Mouse (Mus musculus) liver, embryonic 16.5 days (tissue): ENCODE results near the gene Zfp597. TPM values are rescaled to one million over a fixed set of nuclear protein-coding genes. Genes with fewer than 3 reads are reported as not detected.

Experiments
- ATAC-seq: fragments of 200-750 bp; cut with Nextera tagmentation; 2 replicates; pipeline ENCODE4 v1.8.0; 2017; ENCODE audit warnings: low read depth, mild to moderate bottlenecking, moderate number of reproducible peaks, moderate library complexity
- H3K27ac ChIP-seq: fragments of 300-500 bp; sonication (generic); 2 replicates; pipeline ENCODE4 v1.5.1; 2014; ENCODE audit warnings: mild to moderate bottlenecking, low read length
- H3K27me3 ChIP-seq: fragments of 300-500 bp; sonication (generic); 2 replicates; pipeline ENCODE4 v1.6.1; 2014; ENCODE audit warnings: low read depth, low read length, mixed read lengths; ENCODE audit not compliant: control insufficient read depth, insufficient read depth
- H3K36me3 ChIP-seq: fragments of 300-500 bp; sonication (generic); 2 replicates; pipeline ENCODE4 v1.6.1; 2014; ENCODE audit warnings: mild to moderate bottlenecking; ENCODE audit not compliant: control insufficient read depth, insufficient read depth
- H3K4me1 ChIP-seq: fragments of 300-500 bp; sonication (generic); 2 replicates; pipeline ENCODE4 v1.6.1; 2014; ENCODE audit warnings: low read depth, low read length, mixed read lengths; ENCODE audit not compliant: control insufficient read depth
- H3K4me2 ChIP-seq: fragments of 300-500 bp; sonication (generic); 2 replicates; pipeline ENCODE4 v1.6.1; 2014; ENCODE audit warnings: low read depth, low read length, mixed read lengths
- H3K4me3 ChIP-seq: fragments of 300-500 bp; sonication (generic); 2 replicates; pipeline ENCODE4 v1.5.1; 2014; ENCODE audit warnings: low read depth, mild to moderate bottlenecking, low read length
- H3K9ac ChIP-seq: fragments of 300-500 bp; sonication (generic); 2 replicates; pipeline ENCODE4 v1.6.1; 2014; ENCODE audit warnings: low read depth, low read length
- H3K9me3 ChIP-seq: fragments of 300-500 bp; sonication (generic); replicated peaks from 2 replicates; pipeline ENCODE4 v1.6.1; 2016; ENCODE audit warnings: low read length; ENCODE audit not compliant: control insufficient read depth
- WGBS: fragments of 180-500 bp; shearing (Covaris S2); extraction: QIAGEN DNeasy Blood & Tissue Kit; methylation state at CpG from one replicate; pipeline ENCODE4 v1.1.7; 2014; ENCODE audit not compliant: insufficient replicate concordance; 5-methylcytosine and 5-hydroxymethylcytosine counted together
- polyA plus RNA-seq: library from polyadenylated mRNA; unstranded; fragments of >200 nt; fragmentation: Nextera tagmentation; extraction: Ambion mirVana; gene quantifications from 2 replicates; pipeline ENCODE4 v1.2.1, GENCODE M21; 2015

The Zfp597 gene
- polyA plus RNA-seq, 1 experiment from 2014 or later, result 2.2 TPM

DNA sequence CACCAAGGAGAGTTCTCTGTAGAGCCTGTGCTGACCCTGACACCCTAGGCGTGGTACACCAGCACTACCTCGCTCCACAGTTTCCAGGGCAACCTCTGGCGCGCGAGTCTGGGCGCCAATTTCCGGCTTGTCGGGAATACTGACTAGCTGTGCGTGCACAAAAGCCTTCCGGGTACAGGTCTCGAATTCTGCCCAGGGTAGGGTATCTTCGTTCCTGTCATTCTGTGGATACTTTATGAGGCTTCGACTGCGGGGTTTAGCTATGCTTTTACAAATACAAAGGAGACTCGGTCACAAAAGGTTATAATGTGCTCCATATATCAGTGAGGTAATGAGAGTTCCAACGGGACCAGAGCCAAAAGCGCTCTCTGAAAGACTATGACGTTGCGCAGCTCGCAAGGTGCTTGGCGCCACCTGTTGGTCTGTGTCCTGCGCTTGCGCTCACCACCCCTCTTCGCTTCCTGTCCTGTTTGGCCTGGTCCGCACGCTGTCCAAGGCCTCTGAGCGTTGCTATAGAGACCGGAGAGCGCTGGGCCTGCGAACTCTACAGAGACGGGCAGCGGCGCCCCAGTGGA, 24.3 kb upstream of the Zfp597 start, which contains the start of the genes 1700037C18Rik and Cluap1:
TSS of gene 1700037C18Rik (minus strand) at position 153 of the 575 bp plus-strand sequence.
TSS of gene Cluap1 (plus strand) at position 265 of the 575 bp plus-strand sequence.
- Histone ChIP-seq H3K27me3 (no peaks in the 10 kb centered on the region), H3K27ac (peak within 1 kb of the TSS; percentile 79), H3K9ac (peak within 1 kb of the TSS; percentile 79), H3K4me3 (peak within 1 kb of the TSS; percentile 75), H3K36me3 (no peaks in the 10 kb centered on the region; the same call in 1 of the 2 replicates), H3K9me3 (no peaks in the 10 kb centered on the region), H3K4me1 (peaks cover 9% of the 10 kb centered on the region), H3K4me2 (peak within 1 kb of the TSS; percentile 97)
- WGBS, result under 1% methylated on average over 33 of the region's 33 CpGs
- peak; percentile 97 for ATAC-seq

DNA sequence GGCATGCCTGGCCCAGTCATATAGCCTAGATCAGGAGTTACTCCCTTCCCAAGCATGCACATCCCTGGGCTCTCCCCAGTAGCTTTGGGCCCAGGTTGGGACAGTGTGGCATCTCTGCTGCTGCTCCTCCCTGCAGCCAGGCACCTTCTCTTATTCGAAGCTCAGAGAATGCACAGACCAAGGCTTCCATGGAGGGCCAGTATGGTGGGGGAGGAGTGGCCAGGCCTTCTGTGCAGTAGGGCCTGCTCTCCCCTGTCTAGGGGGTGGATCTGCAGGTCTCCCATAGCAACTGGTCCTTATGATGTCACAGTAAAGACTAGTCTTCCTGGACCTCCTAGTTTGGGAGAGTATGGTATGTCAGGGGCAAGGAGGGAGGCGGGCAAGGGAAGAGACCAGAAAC, 23.1 kb upstream of the Zfp597 start:
- H3K27me3 ChIP-seq, result no peaks in the 10 kb centered on the region
- no peak overlapping the region for H3K9ac ChIP-seq
- no peak overlapping the region for H3K27ac ChIP-seq
- WGBS, result 67% methylated on average over 2 of the region's 2 CpGs
- no peaks in the 10 kb centered on the region for H3K36me3 ChIP-seq
- H3K4me2 ChIP-seq, result no peak overlapping the region
- H3K4me3 ChIP-seq, result no peak overlapping the region
- H3K4me1 ChIP-seq, result peaks cover 9% of the 10 kb centered on the region
- no peaks in the 10 kb centered on the region for H3K9me3 ChIP-seq
- no peak for ATAC-seq

DNA sequence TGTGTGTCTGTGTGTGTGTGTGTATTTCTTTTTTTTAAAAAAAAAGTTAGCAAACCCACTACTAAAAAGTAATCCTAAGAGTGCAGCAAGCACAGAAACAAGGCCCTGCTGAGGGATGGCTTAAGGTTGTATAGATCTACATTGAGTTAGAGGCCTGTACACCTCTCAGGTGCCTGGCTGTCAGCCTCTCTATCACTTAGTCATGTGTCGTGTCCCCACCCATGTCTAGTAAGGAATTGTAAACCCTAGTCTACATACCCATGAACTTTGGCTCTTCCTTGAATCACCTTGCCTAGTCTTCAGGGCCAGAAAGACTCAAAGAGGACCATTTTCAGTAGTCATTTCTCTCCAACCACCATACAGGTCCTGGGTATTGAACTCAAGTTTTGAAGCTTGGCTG, 12.2 kb upstream of the Zfp597 start:
- no peak overlapping the region for H3K4me3 ChIP-seq
- peaks cover 10% of the 10 kb centered on the region for H3K4me1 ChIP-seq
- H3K4me2 ChIP-seq, result no peak overlapping the region
- no peaks in the 10 kb centered on the region for H3K9me3 ChIP-seq
- 61% methylated on average over 1 of the region's 1 CpGs for WGBS
- no peak for ATAC-seq
- H3K36me3 ChIP-seq, result peaks cover 18% of the 10 kb centered on the region
- no peak overlapping the region for H3K9ac ChIP-seq
- no peak overlapping the region for H3K27ac ChIP-seq
- no peaks in the 10 kb centered on the region for H3K27me3 ChIP-seq

DNA sequence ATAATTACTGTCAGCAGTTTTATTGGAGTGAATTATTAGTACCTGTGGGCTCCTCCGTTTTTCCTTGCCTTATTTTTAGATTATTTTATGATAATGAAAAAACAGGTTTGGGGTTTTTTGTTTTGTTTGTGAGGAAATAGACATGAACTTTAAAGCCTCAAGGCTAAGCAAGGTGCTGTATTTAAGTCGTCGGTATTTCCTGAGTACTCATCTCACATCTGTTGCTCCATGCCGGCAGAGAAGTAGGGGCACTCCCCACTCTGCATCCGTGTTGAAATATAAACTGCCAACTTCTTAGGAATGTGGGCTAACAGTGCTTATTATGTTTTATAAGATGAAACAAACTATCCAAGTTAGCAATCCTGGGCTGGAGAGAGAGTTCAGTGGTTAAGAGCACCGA, 11.7 kb upstream of the Zfp597 start:
- no peaks in the 10 kb centered on the region for H3K9me3 ChIP-seq
- no peak overlapping the region for H3K4me3 ChIP-seq
- H3K9ac ChIP-seq, result no peak overlapping the region
- no peak for ATAC-seq
- peaks cover 10% of the 10 kb centered on the region for H3K4me1 ChIP-seq
- 62% methylated on average over 6 of the region's 6 CpGs for WGBS
- peaks cover 15% of the 10 kb centered on the region for H3K36me3 ChIP-seq
- H3K4me2 ChIP-seq, result peak overlapping the region; percentile 19; the same call in 1 of the 2 replicates
- H3K27ac ChIP-seq, result peak overlapping the region; percentile 35; the same call in 1 of the 2 replicates
- no peaks in the 10 kb centered on the region for H3K27me3 ChIP-seq

DNA sequence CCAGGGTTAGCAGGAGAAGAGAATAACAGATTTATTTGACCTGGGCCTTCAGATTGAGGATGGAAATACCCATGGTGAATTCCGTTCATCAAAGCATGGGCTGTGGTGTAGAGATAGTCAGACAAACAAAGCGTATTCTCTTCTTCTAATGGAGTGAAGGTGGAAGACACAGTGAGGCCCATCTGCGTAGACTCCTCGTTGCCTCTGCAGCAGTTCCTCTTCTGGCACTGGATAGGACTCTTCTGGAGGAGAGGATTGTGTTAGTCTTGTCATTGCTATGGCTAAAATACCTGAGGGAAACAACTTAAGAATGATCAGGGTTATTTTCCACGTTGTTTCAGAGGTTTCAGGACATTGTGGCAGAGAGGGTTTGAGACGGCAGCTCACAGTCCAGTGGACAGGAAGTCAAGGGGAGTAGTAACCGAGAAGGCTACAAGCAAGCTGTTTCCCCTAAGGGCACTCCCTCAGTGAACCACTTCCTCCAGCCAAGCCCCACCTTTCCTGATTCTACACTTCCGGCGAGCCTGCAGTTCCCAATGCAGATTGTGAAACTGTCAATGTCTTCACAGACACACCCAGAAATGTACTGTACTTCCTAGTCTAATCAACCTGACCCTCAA, 10.9 kb upstream of the Zfp597 start:
- peak overlapping the region; percentile 27 for H3K4me2 ChIP-seq
- H3K27me3 ChIP-seq, result no peaks in the 10 kb centered on the region
- H3K9ac ChIP-seq, result no peak overlapping the region; the same call in 1 of the 2 replicates
- H3K4me1 ChIP-seq, result peaks cover 10% of the 10 kb centered on the region
- H3K9me3 ChIP-seq, result no peaks in the 10 kb centered on the region
- peaks cover 14% of the 10 kb centered on the region for H3K36me3 ChIP-seq
- peak; percentile 78 for ATAC-seq
- peak overlapping the region; percentile 23 for H3K4me3 ChIP-seq
- peak overlapping the region; percentile 81 for H3K27ac ChIP-seq
- WGBS, result 18% methylated on average over 9 of the region's 9 CpGs

DNA sequence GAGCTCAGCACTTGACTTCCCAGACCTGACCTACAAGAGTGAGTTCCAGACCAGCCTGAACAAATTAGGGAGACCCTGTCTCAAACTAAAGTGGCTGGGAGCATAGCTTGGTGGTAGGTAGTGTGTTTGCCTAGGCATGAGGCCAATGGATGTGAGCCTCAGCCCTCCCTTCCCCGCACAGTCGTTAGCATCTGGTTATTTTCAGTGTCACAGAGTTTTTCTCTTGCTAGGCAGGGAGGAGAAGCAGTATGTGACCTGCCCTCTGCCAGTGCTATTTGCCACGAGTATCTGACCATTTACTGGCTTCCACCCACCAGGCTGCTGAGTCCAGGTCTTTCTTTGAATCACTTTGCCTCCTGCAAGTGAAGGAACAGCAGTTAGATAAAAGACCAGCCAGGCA, 9.4 kb upstream of the Zfp597 start:
- Histone ChIP-seq H3K4me1 (peaks cover 10% of the 10 kb centered on the region), H3K4me3 (no peak overlapping the region), H3K27me3 (no peaks in the 10 kb centered on the region), H3K9me3 (no peaks in the 10 kb centered on the region), H3K4me2 (no peak overlapping the region), H3K36me3 (peaks cover 12% of the 10 kb centered on the region), H3K27ac (peak overlapping the region; percentile 43), H3K9ac (no peak overlapping the region)
- no peak for ATAC-seq
- WGBS, result 52% methylated on average over 3 of the region's 3 CpGs

DNA sequence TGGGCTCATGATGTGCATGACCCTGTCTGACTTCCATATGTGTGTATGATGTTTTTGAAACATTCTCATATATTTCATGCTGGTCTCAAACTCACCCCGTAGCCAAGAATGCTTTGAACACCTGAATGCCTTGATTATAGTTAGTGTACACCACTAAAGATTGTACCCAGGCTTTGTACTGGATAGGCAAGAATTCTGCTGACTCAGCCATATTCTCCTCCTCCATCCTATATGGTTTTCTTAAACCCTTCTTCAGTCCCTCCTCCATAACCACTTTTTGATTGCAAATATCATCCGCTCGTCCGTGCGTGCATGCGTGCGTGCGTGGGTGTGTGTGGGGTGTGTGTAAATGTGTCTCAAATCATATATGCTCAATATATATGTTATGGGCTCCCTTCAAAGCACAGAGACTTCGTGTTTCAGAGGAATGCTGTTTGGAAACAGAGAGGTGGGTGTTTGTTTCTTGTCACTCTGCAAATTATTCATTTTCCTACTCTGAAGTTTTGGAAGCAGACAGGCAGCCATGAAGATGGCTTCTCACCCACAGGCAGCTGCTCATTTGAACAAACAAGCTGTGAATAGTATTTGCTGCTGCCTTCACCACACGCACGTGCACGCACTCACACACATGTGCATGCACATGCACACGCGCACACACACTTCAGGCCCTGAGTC, 7.4 kb upstream of the Zfp597 start:
- Histone ChIP-seq H3K9me3 (no peaks in the 10 kb centered on the region), H3K9ac (no peak overlapping the region), H3K27me3 (no peaks in the 10 kb centered on the region), H3K4me3 (no peak overlapping the region), H3K4me1 (peaks cover 10% of the 10 kb centered on the region), H3K36me3 (no peaks in the 10 kb centered on the region), H3K27ac (no peak overlapping the region), H3K4me2 (no peak overlapping the region)
- WGBS, result 83% methylated on average over 14 of the region's 14 CpGs
- ATAC-seq, result no peak

DNA sequence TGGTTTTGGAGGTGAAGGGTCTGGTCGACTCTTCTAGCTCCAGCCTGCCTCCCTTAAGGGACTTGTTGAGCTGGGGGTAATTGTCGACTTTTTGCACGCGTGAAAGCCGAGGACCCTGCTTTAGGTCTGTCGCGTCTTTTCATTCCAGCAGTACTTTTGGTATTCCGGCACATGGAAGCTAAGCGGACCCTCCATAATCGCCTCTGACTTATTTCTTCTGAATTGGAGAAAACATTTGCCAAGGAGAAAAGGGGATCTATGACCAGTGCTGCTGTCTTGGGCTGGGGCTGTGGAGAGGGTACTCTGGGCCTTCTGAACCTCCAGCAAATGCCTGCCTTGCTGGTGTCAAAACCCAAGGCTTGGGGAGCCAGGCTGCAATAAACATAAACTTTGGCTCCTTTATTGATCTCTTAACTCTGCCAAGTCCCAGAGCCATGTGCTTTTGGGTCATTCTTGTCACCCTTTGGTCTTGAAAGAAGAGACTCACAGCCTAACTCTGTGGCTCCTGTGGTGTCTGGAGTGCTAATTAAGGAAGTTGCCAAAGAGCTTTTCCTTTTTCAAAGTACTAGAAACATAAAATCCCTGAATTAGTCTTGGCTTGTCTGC, 807 bp upstream of the Zfp597 start:
- Histone ChIP-seq H3K27me3 (no peaks in the 10 kb centered on the region), H3K9ac (peak overlapping the region; percentile 97), H3K27ac (peak overlapping the region; percentile 82), H3K4me2 (peak overlapping the region; percentile 79), H3K4me1 (peaks cover 12% of the 10 kb centered on the region), H3K9me3 (no peaks in the 10 kb centered on the region), H3K36me3 (no peaks in the 10 kb centered on the region), H3K4me3 (peak overlapping the region; percentile 98)
- no peak for ATAC-seq
- 3% methylated on average over 10 of the region's 10 CpGs for WGBS
